Mouse (Mus musculus) spleen, adult 2 months (tissue): ENCODE data around the gene Acsf3. TPM values are rescaled to one million over a fixed set of nuclear protein-coding genes. Genes with fewer than 3 reads are reported as not detected.

Experiments used
- DNase-seq, 2 experiments: peaks; one replicate each; pipeline versions ENCODE4 v3.0.0 to v3.0.0-alpha.2; 2012 to 2021; ENCODE audit warnings: low spot score in 2 of 2, low read depth in 1 of 2
- H3K27ac ChIP-seq: fragments of 200-500 bp; 2 replicates; pipeline ENCODE4 v1.5.1; 2012; ENCODE audit warnings: low read length, inconsistent platforms; ENCODE audit not compliant: insufficient read depth
- H3K27me3 ChIP-seq: fragments of 200-500 bp; 2 replicates; pipeline ENCODE4 v1.6.1; 2012; ENCODE audit warnings: mild to moderate bottlenecking, moderate library complexity, low read length, inconsistent platforms; ENCODE audit not compliant: control insufficient read depth, insufficient read depth
- H3K36me3 ChIP-seq: fragments of 200-500 bp; 2 replicates; pipeline ENCODE4 v1.6.1; 2012; ENCODE audit warnings: mild to moderate bottlenecking, low read length, inconsistent platforms; ENCODE audit not compliant: control insufficient read depth, insufficient read depth
- H3K4me1 ChIP-seq: fragments of 200-500 bp; 2 replicates; pipeline ENCODE4 v1.6.1; 2011; ENCODE audit warnings: inconsistent platforms; ENCODE audit not compliant: control insufficient read depth, insufficient read depth, insufficient read length
- H3K4me3 ChIP-seq: fragments of 200-500 bp; 2 replicates; pipeline ENCODE4 v1.5.1; 2011; ENCODE audit warnings: mild to moderate bottlenecking, inconsistent platforms; ENCODE audit not compliant: insufficient read depth, insufficient read length; ENCODE audit errors: extremely low read depth
- CTCF ChIP-seq: fragments of 200-500 bp; IDR thresholded peaks from 2 replicates; pipeline ENCODE4 v1.5.1; 2011; ENCODE audit warnings: mild to moderate bottlenecking, inconsistent platforms; ENCODE audit not compliant: insufficient read depth, insufficient read length, insufficient replicate concordance; ENCODE audit errors: extremely low read depth
- POLR2A ChIP-seq: fragments of 200-500 bp; IDR thresholded peaks from 2 replicates; pipeline ENCODE4 v1.6.1; 2011; ENCODE audit warnings: low read depth, low read length, inconsistent platforms
- WGBS: fragments of 180-500 bp; shearing (Covaris S2); methylation state at CpG from one replicate; pipeline ENCODE4 v1.1.7; 2018; 5-methylcytosine and 5-hydroxymethylcytosine counted together
- polyA plus RNA-seq: library from polyadenylated mRNA; depleted of rRNA; stranded (reverse); fragments of >200 nt; gene quantifications from 2 replicates; pipeline ENCODE4 v1.2.3, GENCODE M21; 2012

The Acsf3 gene
- polyA plus RNA-seq, 1 experiment, result 11.1 TPM

DNA sequence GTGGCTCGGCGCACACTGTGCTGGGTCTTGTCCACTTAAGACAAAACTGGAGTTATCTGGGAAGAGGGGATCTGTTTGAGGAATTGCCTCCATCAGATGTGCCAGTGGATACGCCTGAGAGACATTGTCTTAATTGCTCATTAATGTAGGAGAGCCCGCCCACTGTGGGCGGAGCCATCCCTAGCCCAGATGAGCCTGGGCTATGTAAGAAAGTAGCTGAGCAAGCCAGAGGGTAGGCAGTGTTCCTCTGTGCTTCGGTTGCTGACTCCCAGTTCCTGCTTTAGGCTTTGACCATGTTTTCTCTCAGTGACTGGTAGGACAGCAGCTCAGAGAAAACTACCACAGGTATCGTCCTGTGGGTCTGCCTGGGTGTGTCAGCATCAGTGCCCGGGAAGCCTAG is 59.1 kb downstream of the Acsf3 start:
- 85% methylated on average over 8 of the region's 8 CpGs for WGBS
- Histone ChIP-seq H3K27me3 (no peaks in the 10 kb centered on the region), H3K27ac (no peak overlapping the region), H3K4me3 (no peak overlapping the region), H3K4me1 (no peaks in the 10 kb centered on the region; the same call in 1 of the 2 replicates), H3K36me3 (no peaks in the 10 kb centered on the region)
- DNase-seq, result no peak
- TF ChIP-seq POLR2A (no peak), CTCF (no peak)

DNA sequence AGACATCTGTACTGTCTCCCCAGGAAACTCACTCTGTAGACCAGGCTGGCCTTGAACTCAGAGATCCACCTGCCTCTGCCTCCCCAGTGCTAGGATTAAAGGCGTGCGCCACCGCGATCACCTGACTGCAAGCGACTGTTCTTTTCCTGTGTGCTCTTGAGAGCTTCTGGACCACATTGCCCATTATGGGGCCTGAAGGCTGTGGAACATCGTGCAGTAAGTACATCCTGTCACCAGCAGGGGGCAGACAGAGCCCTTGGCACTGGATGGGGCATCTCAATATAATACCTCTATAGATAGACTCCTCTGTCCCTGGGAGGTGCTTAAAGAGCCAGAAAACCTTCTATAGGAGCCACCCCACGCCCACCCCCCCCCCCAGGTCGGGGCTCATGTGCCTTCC is 59.7 kb downstream of the Acsf3 start:
- Histone ChIP-seq H3K27ac (no peak overlapping the region), H3K27me3 (no peaks in the 10 kb centered on the region), H3K4me1 (no peaks in the 10 kb centered on the region; the same call in 1 of the 2 replicates), H3K36me3 (no peaks in the 10 kb centered on the region), H3K4me3 (no peak overlapping the region)
- peak; percentile 59 to 76 for DNase-seq
- WGBS, result 17% methylated on average over 8 of the region's 8 CpGs
- peak; percentile 78; the same call in 1 of the 2 replicates for TF ChIP-seq CTCF
- TF ChIP-seq POLR2A, result no peak

GRCm38 (mm10) chr8:122836199-122836598 is 60.9 kb downstream of the Acsf3 start:
- DNase-seq, result no peak
- H3K27me3 ChIP-seq, result no peaks in the 10 kb centered on the region
- no peak for TF ChIP-seq POLR2A
- TF ChIP-seq CTCF, result no peak
- H3K4me3 ChIP-seq, result no peak overlapping the region
- no peaks in the 10 kb centered on the region for H3K36me3 ChIP-seq
- no peaks in the 10 kb centered on the region for H3K4me1 ChIP-seq
- H3K27ac ChIP-seq, result no peak overlapping the region
- WGBS, result 89% methylated on average over 12 of the region's 12 CpGs

DNA sequence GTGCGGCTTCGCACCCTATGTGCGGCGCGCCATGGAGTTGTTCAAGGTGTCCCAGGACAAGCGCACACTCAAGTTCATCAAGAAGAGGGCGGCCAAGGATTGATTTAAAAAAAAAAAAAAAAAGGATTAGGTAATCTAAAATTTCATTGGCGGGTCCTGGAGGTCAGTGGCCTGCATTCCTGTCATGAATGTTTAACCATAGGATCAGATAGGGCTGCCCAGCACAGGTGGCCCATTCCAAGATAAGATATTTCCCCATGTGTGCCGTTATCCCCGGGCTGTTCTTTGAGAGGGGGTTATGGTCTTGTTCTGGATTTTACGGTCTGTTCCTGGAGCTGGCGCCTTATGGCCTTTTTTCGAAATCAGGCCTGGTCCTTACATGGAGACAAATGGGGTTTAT is 61.4 kb downstream of the Acsf3 start:
- Histone ChIP-seq H3K36me3 (no peaks in the 10 kb centered on the region), H3K27me3 (no peaks in the 10 kb centered on the region), H3K27ac (no peak overlapping the region), H3K4me3 (no peak overlapping the region), H3K4me1 (no peaks in the 10 kb centered on the region)
- 94% methylated on average over 13 of the region's 13 CpGs for WGBS
- TF ChIP-seq POLR2A (no peak), CTCF (no peak)
- DNase-seq, result no peak

DNA sequence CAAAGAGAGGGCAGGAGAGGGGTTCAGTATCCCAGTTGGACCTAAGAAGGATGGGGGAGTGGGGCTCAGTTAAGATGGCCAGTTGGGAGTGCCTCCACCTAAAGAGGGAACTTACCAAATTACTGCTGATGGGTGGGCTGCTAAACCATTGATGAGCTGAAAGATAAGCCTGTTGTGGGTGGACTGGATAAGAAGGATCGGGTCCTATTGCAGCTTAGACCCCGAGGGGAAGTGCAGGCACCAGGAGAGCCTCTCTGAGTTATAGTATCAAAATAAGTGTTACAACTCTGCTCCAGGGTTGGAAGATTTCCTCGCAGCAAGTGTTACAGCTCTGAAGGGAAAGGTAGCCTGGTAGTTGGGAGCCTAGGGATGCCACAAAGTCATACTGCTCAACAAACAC is 68.9 kb downstream of the Acsf3 start:
- no peak for TF ChIP-seq CTCF
- TF ChIP-seq POLR2A, result no peak
- no peak overlapping the region for H3K27ac ChIP-seq
- H3K4me3 ChIP-seq, result no peak overlapping the region
- 0 out of 2 replicates have a peak, but pooled peaks cover 1% of the 10 kb centered on the region for H3K27me3 ChIP-seq
- no peaks in the 10 kb centered on the region; the same call in 1 of the 2 replicates for H3K4me1 ChIP-seq
- H3K36me3 ChIP-seq, result no peaks in the 10 kb centered on the region
- WGBS, result 52% methylated on average over 3 of the region's 3 CpGs
- DNase-seq, result no peak

DNA sequence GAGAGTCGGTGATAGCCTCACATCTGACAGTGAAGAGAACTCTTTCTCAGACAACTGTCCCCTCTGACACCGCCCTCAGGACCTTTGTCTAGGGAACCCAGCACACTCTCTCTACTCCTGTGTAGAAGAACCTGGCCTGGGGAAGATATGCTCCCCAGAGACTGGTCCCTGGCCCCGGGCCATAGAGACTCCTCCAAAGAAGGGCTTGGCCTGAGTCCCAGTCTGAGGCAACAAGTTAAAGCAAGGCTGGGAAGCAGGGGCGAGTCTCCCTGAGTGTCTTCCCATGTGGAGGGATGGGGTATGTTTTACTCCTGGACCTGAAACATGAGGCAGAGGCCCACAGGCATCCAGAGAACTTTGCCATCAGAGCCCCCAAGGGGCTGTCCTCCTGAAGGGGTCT is 70.4 kb downstream of the Acsf3 start:
- no peaks in the 10 kb centered on the region; the same call in 1 of the 2 replicates for H3K4me1 ChIP-seq
- no peak for DNase-seq
- WGBS, result 72% methylated on average over 4 of the region's 4 CpGs
- H3K27ac ChIP-seq, result no peak overlapping the region
- no peak overlapping the region for H3K4me3 ChIP-seq
- H3K27me3 ChIP-seq, result 0 out of 2 replicates have a peak, but pooled peaks cover 1% of the 10 kb centered on the region
- TF ChIP-seq CTCF, result no peak
- TF ChIP-seq POLR2A, result no peak
- no peaks in the 10 kb centered on the region for H3K36me3 ChIP-seq

GRCm38 (mm10) chr8:122847829-122848561 is 72.7 kb downstream of the Acsf3 start, which contains the start of gene Cdh15:
Gene Cdh15, plus strand, starts transcription at chr8:122847966.
- TF ChIP-seq CTCF, result no peak
- TF ChIP-seq POLR2A, result no peak
- Histone ChIP-seq H3K27me3 (0 out of 2 replicates have a peak, but pooled peaks cover 1% of the 10 kb centered on the region), H3K27ac (no peak within 1 kb of the TSS), H3K4me1 (no peaks in the 10 kb centered on the region; the same call in 1 of the 2 replicates), H3K36me3 (no peaks in the 10 kb centered on the region), H3K4me3 (no peak within 1 kb of the TSS)
- 33% methylated on average over 17 of the region's 18 CpGs for WGBS
- DNase-seq, result no peak
